Mouse (Mus musculus): ENCODE results near the gene Trex2. TPM values are rescaled to one million over a fixed set of nuclear protein-coding genes. Genes with fewer than 3 reads are reported as not detected.

Gene Trex2
- polyA plus RNA-seq, 1 experiment, result not detected

- Histone ChIP-seq H3K36me3 (ENCODE audit: control insufficient read depth, insufficient read depth, low read length) (no peaks in the 10 kb centered on the region), H3K27ac (ENCODE audit: insufficient read depth, low read length) (no peak overlapping the region), H3K4me1 (ENCODE audit: control insufficient read depth, insufficient read depth, insufficient read length) (no peaks in the 10 kb centered on the region), H3K27me3 (ENCODE audit: control insufficient read depth, insufficient read depth, low read length) (no peaks in the 10 kb centered on the region), H3K4me3 (ENCODE audit: extremely low read depth, insufficient read depth, insufficient read length) (no peak overlapping the region)
- DNase-seq (ENCODE audit: low read depth in 1 of 2, low spot score in 2 of 2), result no peak
- WGBS, result 83% methylated on average over 2 of the region's 2 CpGs
- TF ChIP-seq POLR2A (IDR thresholded peaks at IDR 0.05; ENCODE audit: low read depth, low read length), result no peak
- TF ChIP-seq CTCF (IDR thresholded peaks at IDR 0.05; ENCODE audit: extremely low read depth, insufficient read depth, insufficient read length, insufficient replicate concordance), result no peak
These were observed 42.4 kb upstream of the Trex2 start for GRCm38 (mm10) chrX:73477500-73477899.

- DNase-seq (ENCODE audit: low read depth in 1 of 2, low spot score in 2 of 2), result no peak
- WGBS, result 81% methylated on average over 2 of the region's 2 CpGs
- no peak overlapping the region for H3K4me3 ChIP-seq (ENCODE audit: extremely low read depth, insufficient read depth, insufficient read length)
- no peak for TF ChIP-seq CTCF (IDR thresholded peaks at IDR 0.05; ENCODE audit: extremely low read depth, insufficient read depth, insufficient read length, insufficient replicate concordance)
- TF ChIP-seq POLR2A (IDR thresholded peaks at IDR 0.05; ENCODE audit: low read depth, low read length), result no peak
- H3K36me3 ChIP-seq (ENCODE audit: control insufficient read depth, insufficient read depth, low read length), result no peaks in the 10 kb centered on the region
- no peaks in the 10 kb centered on the region for H3K27me3 ChIP-seq (ENCODE audit: control insufficient read depth, insufficient read depth, low read length)
- no peak overlapping the region for H3K27ac ChIP-seq (ENCODE audit: insufficient read depth, low read length)
- H3K4me1 ChIP-seq (ENCODE audit: control insufficient read depth, insufficient read depth, insufficient read length), result no peaks in the 10 kb centered on the region
These were observed 41.5 kb upstream of the Trex2 start for GRCm38 (mm10) chrX:73476621-73477020.

- H3K27me3 ChIP-seq (ENCODE audit: control insufficient read depth, insufficient read depth, low read length), result no peaks in the 10 kb centered on the region
- no peak overlapping the region for H3K27ac ChIP-seq (ENCODE audit: insufficient read depth, low read length)
- H3K4me1 ChIP-seq (ENCODE audit: control insufficient read depth, insufficient read depth, insufficient read length), result no peaks in the 10 kb centered on the region
- no peaks in the 10 kb centered on the region for H3K36me3 ChIP-seq (ENCODE audit: control insufficient read depth, insufficient read depth, low read length)
- DNase-seq (ENCODE audit: low read depth in 1 of 2, low spot score in 2 of 2), result no peak
- H3K4me3 ChIP-seq (ENCODE audit: extremely low read depth, insufficient read depth, insufficient read length), result no peak overlapping the region
- TF ChIP-seq CTCF (IDR thresholded peaks at IDR 0.05; ENCODE audit: extremely low read depth, insufficient read depth, insufficient read length, insufficient replicate concordance), result no peak
- 80% methylated on average over 1 of the region's 1 CpGs for WGBS
These were observed 40.6 kb upstream of the Trex2 start for GRCm38 (mm10) chrX:73475658-73476256.

- WGBS, result 80% methylated on average over 12 of the region's 12 CpGs
- TF ChIP-seq POLR2A (IDR thresholded peaks at IDR 0.05; ENCODE audit: low read depth, low read length) (no peak), CTCF (IDR thresholded peaks at IDR 0.05; ENCODE audit: extremely low read depth, insufficient read depth, insufficient read length, insufficient replicate concordance) (no peak)
- no peak for DNase-seq (ENCODE audit: low read depth in 1 of 2, low spot score in 2 of 2)
- Histone ChIP-seq H3K27me3 (ENCODE audit: control insufficient read depth, insufficient read depth, low read length) (no peaks in the 10 kb centered on the region), H3K36me3 (ENCODE audit: control insufficient read depth, insufficient read depth, low read length) (no peaks in the 10 kb centered on the region), H3K4me1 (ENCODE audit: control insufficient read depth, insufficient read depth, insufficient read length) (no peaks in the 10 kb centered on the region), H3K4me3 (ENCODE audit: extremely low read depth, insufficient read depth, insufficient read length) (no peak overlapping the region), H3K27ac (ENCODE audit: insufficient read depth, low read length) (no peak overlapping the region)
These were observed 39.4 kb upstream of the Trex2 start for GRCm38 (mm10) chrX:73474340-73475165.

GRCm38 (mm10) chrX:73471764-73472163 is 36.6 kb upstream of the Trex2 start:
- no peak overlapping the region for H3K27ac ChIP-seq (ENCODE audit: insufficient read depth, low read length)
- H3K36me3 ChIP-seq (ENCODE audit: control insufficient read depth, insufficient read depth, low read length), result no peaks in the 10 kb centered on the region
- H3K4me3 ChIP-seq (ENCODE audit: extremely low read depth, insufficient read depth, insufficient read length), result no peak overlapping the region
- no peaks in the 10 kb centered on the region for H3K4me1 ChIP-seq (ENCODE audit: control insufficient read depth, insufficient read depth, insufficient read length)
- no peaks in the 10 kb centered on the region for H3K27me3 ChIP-seq (ENCODE audit: control insufficient read depth, insufficient read depth, low read length)
- no peak for TF ChIP-seq CTCF (IDR thresholded peaks at IDR 0.05; ENCODE audit: extremely low read depth, insufficient read depth, insufficient read length, insufficient replicate concordance)
- no peak for TF ChIP-seq POLR2A (IDR thresholded peaks at IDR 0.05; ENCODE audit: low read depth, low read length)
- DNase-seq (ENCODE audit: low read depth in 1 of 2, low spot score in 2 of 2), result no peak
- 77% methylated on average over 3 of the region's 3 CpGs for WGBS

- H3K4me3 ChIP-seq (ENCODE audit: extremely low read depth, insufficient read depth, insufficient read length), result no peak overlapping the region
- DNase-seq (ENCODE audit: low read depth in 1 of 2, low spot score in 2 of 2), result no peak
- H3K36me3 ChIP-seq (ENCODE audit: control insufficient read depth, insufficient read depth, low read length), result no peaks in the 10 kb centered on the region
- no peak overlapping the region for H3K27ac ChIP-seq (ENCODE audit: insufficient read depth, low read length)
- H3K4me1 ChIP-seq (ENCODE audit: control insufficient read depth, insufficient read depth, insufficient read length), result no peaks in the 10 kb centered on the region
- no peak for TF ChIP-seq POLR2A (IDR thresholded peaks at IDR 0.05; ENCODE audit: low read depth, low read length)
- TF ChIP-seq CTCF (IDR thresholded peaks at IDR 0.05; ENCODE audit: extremely low read depth, insufficient read depth, insufficient read length, insufficient replicate concordance), result no peak
- H3K27me3 ChIP-seq (ENCODE audit: control insufficient read depth, insufficient read depth, low read length), result no peaks in the 10 kb centered on the region
- 73% methylated on average over 1 of the region's 1 CpGs for WGBS
These were observed 33.6 kb upstream of the Trex2 start for GRCm38 (mm10) chrX:73468752-73469151.

- H3K36me3 ChIP-seq (ENCODE audit: control insufficient read depth, insufficient read depth, low read length), result no peaks in the 10 kb centered on the region
- no peak overlapping the region for H3K4me3 ChIP-seq (ENCODE audit: extremely low read depth, insufficient read depth, insufficient read length)
- H3K4me1 ChIP-seq (ENCODE audit: control insufficient read depth, insufficient read depth, insufficient read length), result no peaks in the 10 kb centered on the region
- no peaks in the 10 kb centered on the region for H3K27me3 ChIP-seq (ENCODE audit: control insufficient read depth, insufficient read depth, low read length)
- no peak for DNase-seq (ENCODE audit: low read depth in 1 of 2, low spot score in 2 of 2)
- no peak overlapping the region for H3K27ac ChIP-seq (ENCODE audit: insufficient read depth, low read length)
- WGBS, result 94% methylated on average over 3 of the region's 3 CpGs
- TF ChIP-seq CTCF (IDR thresholded peaks at IDR 0.05; ENCODE audit: extremely low read depth, insufficient read depth, insufficient read length, insufficient replicate concordance), result no peak
- TF ChIP-seq POLR2A (IDR thresholded peaks at IDR 0.05; ENCODE audit: low read depth, low read length), result no peak
These were observed 33.2 kb upstream of the Trex2 start for GRCm38 (mm10) chrX:73468330-73468729.

Measured in spleen, adult 2 months (tissue).